Mouse (Mus musculus) small intestine, adult 2 months (tissue): ENCODE results near the gene Sh3bp1. TPM values are rescaled to one million over a fixed set of nuclear protein-coding genes. Genes with fewer than 3 reads are reported as not detected.

ENCODE experiments used
- H3K27ac ChIP-seq: fragments of 200-500 bp; 2 replicates; pipeline ENCODE4 v1.5.1; 2012; ENCODE audit warnings: low read depth, low read length, control low read depth, inconsistent platforms; ENCODE audit not compliant: insufficient read depth
- H3K27me3 ChIP-seq: fragments of 200-500 bp; 2 replicates; pipeline ENCODE4 v1.6.1; 2012; ENCODE audit warnings: mild to moderate bottlenecking, moderate library complexity, low read length, inconsistent platforms; ENCODE audit not compliant: control insufficient read depth, insufficient read depth
- H3K36me3 ChIP-seq: fragments of 200-500 bp; 2 replicates; pipeline ENCODE4 v1.6.1; 2012; ENCODE audit warnings: mild to moderate bottlenecking, low read length, control low read depth, inconsistent platforms; ENCODE audit not compliant: control insufficient read depth, insufficient read depth
- H3K4me1 ChIP-seq: fragments of 200-500 bp; 2 replicates; pipeline ENCODE4 v1.6.1; 2012; ENCODE audit warnings: low read length, inconsistent platforms, mixed read lengths; ENCODE audit not compliant: control insufficient read depth, insufficient read depth, insufficient read length
- H3K4me3 ChIP-seq: fragments of 200-500 bp; 2 replicates; pipeline ENCODE4 v1.5.1; 2012; ENCODE audit warnings: low read depth, mild to moderate bottlenecking, control low read depth, inconsistent platforms, low read length, moderate library complexity
- CTCF ChIP-seq: fragments of 200-500 bp; IDR thresholded peaks from 2 replicates; pipeline ENCODE4 v1.5.1; 2012; ENCODE audit warnings: low read depth, mild to moderate bottlenecking, control low read depth, inconsistent platforms, low read length, moderate library complexity, mixed read lengths; ENCODE audit not compliant: insufficient replicate concordance, insufficient read length; ENCODE audit errors: extremely low read depth
- POLR2A ChIP-seq: fragments of 200-500 bp; IDR thresholded peaks from 2 replicates; pipeline ENCODE4 v1.6.1; 2012; ENCODE audit warnings: low read depth, mild to moderate bottlenecking, control low read depth, inconsistent platforms, low read length, moderate library complexity
- WGBS: fragments of 180-500 bp; shearing (Covaris S2); methylation state at CpG from one replicate; pipeline ENCODE4 v1.1.7; 2018; 5-methylcytosine and 5-hydroxymethylcytosine counted together
- polyA plus RNA-seq: library from polyadenylated mRNA; depleted of rRNA; stranded (reverse); fragments of >200 nt; gene quantifications from 2 replicates; pipeline ENCODE4 v1.2.3, GENCODE M21; 2012

The Sh3bp1 gene
- polyA plus RNA-seq, 1 experiment, result 48.8 TPM

DNA sequence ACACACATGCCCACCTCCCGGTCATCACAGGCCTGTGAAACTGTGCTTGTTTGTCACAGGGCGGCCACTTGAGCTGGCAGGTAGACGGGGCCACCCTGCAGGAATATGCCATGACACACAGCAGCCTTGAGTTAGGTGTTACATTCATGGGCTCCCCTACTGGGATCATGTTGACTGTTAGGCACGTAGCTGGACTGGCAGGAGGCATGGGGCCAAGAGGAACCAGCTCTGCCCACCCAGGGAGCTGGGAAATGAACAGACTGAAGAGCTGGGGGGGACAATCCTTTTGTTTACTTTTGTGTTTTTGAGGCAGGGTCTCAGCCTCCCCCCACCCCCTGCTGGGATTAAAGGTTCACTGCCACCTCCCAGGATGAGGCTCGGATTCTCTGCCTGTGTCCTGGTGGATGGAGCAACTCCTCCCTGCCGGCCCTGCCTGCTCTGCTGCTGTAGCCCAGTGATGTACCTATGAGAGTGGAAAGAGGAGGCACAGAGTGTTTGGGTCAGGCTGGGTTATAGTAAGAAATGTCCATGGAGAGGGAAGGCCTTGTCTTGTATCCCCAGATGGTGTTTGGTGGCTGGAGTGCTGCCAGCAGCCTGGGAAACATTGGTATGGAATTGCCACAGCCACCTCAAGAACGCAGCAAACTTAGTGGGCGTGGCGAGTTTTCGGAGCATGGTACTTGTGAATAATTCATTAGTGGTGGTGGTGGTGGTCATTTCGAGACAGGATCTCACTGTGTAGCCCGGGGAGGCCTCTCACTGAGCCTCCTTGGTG is 16.7 kb downstream of the Sh3bp1 start:
- WGBS, result 87% methylated on average over 12 of the region's 12 CpGs
- Histone ChIP-seq H3K36me3 (peaks cover 2% of the 10 kb centered on the region; the same call in 1 of the 2 replicates), H3K27me3 (no peaks in the 10 kb centered on the region), H3K27ac (no peak overlapping the region), H3K4me1 (peaks cover 11% of the 10 kb centered on the region), H3K4me3 (no peak overlapping the region)
- TF ChIP-seq POLR2A (no peak), CTCF (no peak)

DNA sequence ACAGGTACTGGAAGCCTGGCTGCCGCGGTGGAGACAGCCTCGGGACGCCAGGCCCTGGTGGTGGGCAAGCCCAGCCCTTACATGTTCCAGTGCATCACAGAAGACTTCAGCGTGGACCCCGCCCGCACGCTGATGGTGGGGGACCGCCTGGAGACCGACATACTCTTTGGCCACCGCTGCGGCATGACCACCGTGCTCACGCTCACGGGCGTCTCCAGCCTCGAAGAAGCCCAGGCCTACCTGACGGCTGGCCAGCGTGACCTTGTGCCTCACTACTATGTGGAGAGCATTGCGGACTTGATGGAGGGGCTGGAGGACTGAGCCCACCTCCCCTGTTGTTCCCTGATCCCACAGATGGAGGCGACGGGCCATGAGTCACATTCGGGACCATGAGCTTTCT is 18.6 kb downstream of the Sh3bp1 start:
- TF ChIP-seq CTCF (no peak), POLR2A (no peak)
- WGBS, result 93% methylated on average over 23 of the region's 23 CpGs
- Histone ChIP-seq H3K27me3 (no peaks in the 10 kb centered on the region), H3K4me3 (no peak overlapping the region), H3K4me1 (peaks cover 14% of the 10 kb centered on the region), H3K27ac (no peak overlapping the region), H3K36me3 (peaks cover 2% of the 10 kb centered on the region; the same call in 1 of the 2 replicates)

DNA sequence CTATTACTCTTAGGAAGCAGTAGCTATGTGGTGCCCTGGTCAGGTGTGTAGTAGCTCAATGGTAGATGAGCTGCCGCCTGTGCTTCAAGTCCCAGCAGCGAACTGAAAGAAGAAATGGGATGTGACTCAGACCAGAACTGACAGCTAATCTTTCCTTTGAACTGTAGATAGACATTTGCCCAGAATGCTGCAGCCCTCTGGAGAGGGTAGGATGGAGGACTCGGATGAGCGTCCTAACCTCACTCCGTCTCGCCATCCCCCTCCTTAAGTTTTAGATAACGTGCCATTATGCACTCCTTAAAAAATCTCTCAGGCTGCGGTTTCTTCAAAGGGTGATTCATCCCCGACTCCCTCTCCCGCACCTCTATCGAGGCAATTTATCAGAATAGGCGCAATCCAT is 20.3 kb downstream of the Sh3bp1 start:
- Histone ChIP-seq H3K4me1 (peaks cover 10% of the 10 kb centered on the region; the same call in 1 of the 2 replicates), H3K27me3 (no peaks in the 10 kb centered on the region), H3K4me3 (no peak overlapping the region), H3K36me3 (peaks cover 2% of the 10 kb centered on the region; the same call in 1 of the 2 replicates), H3K27ac (no peak overlapping the region)
- TF ChIP-seq CTCF (no peak), POLR2A (no peak)
- 55% methylated on average over 12 of the region's 12 CpGs for WGBS

DNA sequence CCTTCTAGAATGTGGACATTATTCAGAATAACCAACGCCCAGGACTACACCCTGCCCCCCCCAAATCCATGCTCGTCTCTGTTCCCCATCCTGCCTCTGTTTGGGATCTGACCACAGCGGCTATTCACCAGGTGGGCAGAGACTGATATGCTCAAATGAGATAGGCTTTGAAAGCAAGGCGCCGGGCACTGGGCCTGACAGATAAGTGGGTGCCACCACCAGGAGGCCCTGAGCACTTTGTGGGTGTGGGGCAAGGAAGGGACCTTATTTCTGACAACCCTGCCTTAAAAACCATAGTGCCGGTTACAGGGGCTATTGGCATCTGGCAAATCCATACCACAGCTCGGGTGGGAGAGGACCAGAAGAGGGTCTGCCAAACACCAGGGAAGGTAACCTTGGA is 23.1 kb downstream of the Sh3bp1 start:
- Histone ChIP-seq H3K4me3 (no peak overlapping the region), H3K4me1 (peaks cover 17% of the 10 kb centered on the region), H3K36me3 (peaks cover 2% of the 10 kb centered on the region; the same call in 1 of the 2 replicates), H3K27me3 (no peaks in the 10 kb centered on the region), H3K27ac (no peak overlapping the region)
- no peak for TF ChIP-seq POLR2A
- no peak for TF ChIP-seq CTCF
- WGBS, result 78% methylated on average over 7 of the region's 7 CpGs

DNA sequence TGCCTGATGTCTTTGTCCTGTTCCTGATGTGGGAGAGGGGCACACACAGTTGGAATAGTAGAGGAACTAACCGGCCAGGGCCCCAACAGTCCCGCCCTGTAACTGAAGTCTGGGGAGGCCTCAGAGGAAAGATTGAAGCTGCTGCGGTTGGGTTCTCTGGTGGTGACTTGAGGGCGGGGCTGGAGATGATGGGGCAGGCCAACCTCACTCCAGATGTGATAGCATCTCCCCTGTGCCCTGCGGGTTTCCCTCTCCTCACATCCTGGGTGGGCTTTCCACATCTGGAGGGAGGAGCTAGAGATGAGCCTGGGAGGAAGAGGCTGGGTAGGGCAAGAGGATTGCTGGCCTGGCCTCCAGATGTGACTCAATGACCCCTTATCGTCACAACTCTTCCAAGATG is 24.0 kb downstream of the Sh3bp1 start:
- Histone ChIP-seq H3K36me3 (no peaks in the 10 kb centered on the region), H3K27ac (no peak overlapping the region), H3K4me3 (no peak overlapping the region), H3K4me1 (peaks cover 19% of the 10 kb centered on the region), H3K27me3 (no peaks in the 10 kb centered on the region)
- 61% methylated on average over 6 of the region's 6 CpGs for WGBS
- TF ChIP-seq CTCF (no peak), POLR2A (no peak)

DNA sequence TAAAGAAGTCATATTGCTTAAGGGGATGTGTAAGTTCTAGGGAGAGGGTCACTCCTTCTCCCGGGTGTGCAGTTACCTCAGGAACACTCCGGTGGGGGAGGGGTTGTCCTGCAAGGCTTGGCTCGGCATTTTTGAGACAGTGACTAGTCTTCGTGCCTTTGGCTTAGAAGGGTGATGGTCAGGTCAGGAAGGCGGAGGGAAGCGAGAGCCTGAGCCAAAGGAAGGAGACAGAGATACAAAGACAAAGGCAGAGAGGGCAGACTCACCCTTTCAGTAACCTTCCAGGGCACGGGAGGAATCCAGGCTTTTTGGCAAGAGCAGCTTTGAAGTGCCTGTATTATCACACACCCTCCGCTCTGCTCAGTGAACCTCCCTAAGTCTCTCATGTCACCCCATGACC is 25.6 kb downstream of the Sh3bp1 start:
- Histone ChIP-seq H3K27me3 (no peaks in the 10 kb centered on the region), H3K4me1 (peaks cover 19% of the 10 kb centered on the region), H3K36me3 (no peaks in the 10 kb centered on the region), H3K4me3 (no peak overlapping the region), H3K27ac (no peak overlapping the region)
- 68% methylated on average over 8 of the region's 8 CpGs for WGBS
- TF ChIP-seq CTCF (no peak), POLR2A (no peak)

DNA sequence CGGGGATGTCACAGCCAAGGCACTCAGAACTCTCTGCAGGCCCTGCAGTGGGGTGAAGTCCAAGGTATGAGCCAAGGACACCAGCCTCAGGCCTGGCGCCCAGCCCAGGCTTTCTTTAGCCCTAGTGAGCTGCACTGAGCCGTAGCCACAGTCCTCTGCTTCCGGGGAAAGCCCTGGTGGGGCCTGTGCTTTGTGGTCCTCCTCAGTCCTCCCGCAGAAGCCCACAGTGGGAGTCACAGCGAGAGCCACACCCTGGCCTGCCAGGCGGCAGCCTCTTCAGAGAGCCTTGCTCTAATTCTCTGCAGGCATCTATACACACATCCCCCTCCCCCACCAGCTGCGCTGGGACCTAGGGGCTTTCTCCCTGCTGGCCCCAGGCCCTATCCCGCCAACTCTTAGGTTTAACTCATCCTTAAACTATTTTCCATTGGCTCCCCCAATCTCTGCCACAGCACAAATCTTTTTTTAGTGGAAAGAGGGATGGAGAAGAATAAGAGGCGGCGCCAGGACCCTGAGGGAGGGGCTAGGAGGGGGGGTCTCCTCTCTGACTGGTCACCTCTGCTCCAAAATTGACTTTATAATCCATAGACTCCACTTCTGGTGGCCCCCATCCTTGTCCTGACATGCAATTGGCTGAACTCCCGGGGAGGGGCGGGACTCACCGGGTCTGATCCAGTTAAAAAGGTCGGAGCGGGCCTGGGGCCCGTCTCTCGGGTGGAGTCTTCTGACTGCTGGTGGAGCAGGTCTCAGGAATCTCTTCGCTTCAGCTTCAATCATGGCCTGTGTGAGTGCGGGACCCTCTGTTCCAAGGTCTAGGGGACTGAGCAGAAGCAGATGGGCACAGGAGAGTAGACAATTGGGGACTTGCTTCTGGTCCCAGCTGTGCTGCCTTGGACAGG is 26.7 kb downstream of the Sh3bp1 start, which contains the start of gene Lgals1:
Gene Lgals1, plus strand, starts transcription at position 705 of the 899 bp plus-strand sequence.
- peak; percentile 41; the same call in 1 of the 2 replicates for TF ChIP-seq POLR2A
- no peak for TF ChIP-seq CTCF
- H3K27ac ChIP-seq, result peak within 1 kb of the TSS; percentile 74
- H3K4me3 ChIP-seq, result peak within 1 kb of the TSS; percentile 42
- WGBS, result 11% methylated on average over 20 of the region's 20 CpGs
- no peaks in the 10 kb centered on the region for H3K36me3 ChIP-seq
- H3K27me3 ChIP-seq, result no peaks in the 10 kb centered on the region
- peaks cover 19% of the 10 kb centered on the region for H3K4me1 ChIP-seq
